Mouse (Mus musculus) heart, embryonic 12.5 days (tissue): ENCODE results near the gene Olfr1019. TPM values are rescaled to one million over a fixed set of nuclear protein-coding genes. Genes with fewer than 3 reads are reported as not detected.

Experiments
- ATAC-seq: fragments of 200-750 bp; cut with Nextera tagmentation; 2 replicates; pipeline ENCODE4 v1.8.0; 2017; ENCODE audit warnings: moderate TSS enrichment, moderate library complexity; ENCODE audit not compliant: insufficient number of reproducible peaks, low FRiP score
- H3K27ac ChIP-seq: fragments of 300-500 bp; sonication (generic); 2 replicates; pipeline ENCODE4 v1.5.1; 2016; ENCODE audit warnings: mild to moderate bottlenecking, moderate library complexity; ENCODE audit not compliant: poor library complexity, severe bottlenecking
- H3K27me3 ChIP-seq: fragments of 300-500 bp; sonication (generic); replicated peaks from 2 replicates; pipeline ENCODE4 v1.6.1; 2016; ENCODE audit warnings: mild to moderate bottlenecking, moderate library complexity
- H3K36me3 ChIP-seq: fragments of 300-500 bp; sonication (generic); 2 replicates; pipeline ENCODE4 v1.6.1; 2016; ENCODE audit warnings: mild to moderate bottlenecking, moderate library complexity
- H3K4me1 ChIP-seq: fragments of 300-500 bp; sonication (generic); replicated peaks from 2 replicates; pipeline ENCODE4 v1.6.1; 2016; ENCODE audit warnings: mild to moderate bottlenecking
- H3K4me2 ChIP-seq: fragments of 300-500 bp; sonication (generic); 2 replicates; pipeline ENCODE4 v1.6.1; 2016; ENCODE audit warnings: mild to moderate bottlenecking, moderate library complexity
- H3K4me3 ChIP-seq: fragments of 300-500 bp; sonication (generic); 2 replicates; pipeline ENCODE4 v1.5.1; 2016; ENCODE audit warnings: mild to moderate bottlenecking
- H3K9ac ChIP-seq: fragments of 300-500 bp; sonication (generic); 2 replicates; pipeline ENCODE4 v1.6.1; 2016; ENCODE audit warnings: mild to moderate bottlenecking, moderate library complexity
- H3K9me3 ChIP-seq: fragments of 300-500 bp; sonication (generic); replicated peaks from 2 replicates; pipeline ENCODE4 v1.6.1; 2016; ENCODE audit warnings: mild to moderate bottlenecking, moderate library complexity
- WGBS: fragments of 180-500 bp; shearing (Covaris S2); methylation state at CpG from one replicate; pipeline ENCODE4 v1.1.7; 2016; 5-methylcytosine and 5-hydroxymethylcytosine counted together
- polyA plus RNA-seq: library from polyadenylated mRNA; unstranded; fragments of >200 nt; fragmentation: Nextera tagmentation; extraction: Ambion mirVana; gene quantifications from 2 replicates; pipeline ENCODE4 v1.2.1, GENCODE M21; 2016

Olfr1019 gene
- polyA plus RNA-seq, result not detected in 2 replicates

DNA sequence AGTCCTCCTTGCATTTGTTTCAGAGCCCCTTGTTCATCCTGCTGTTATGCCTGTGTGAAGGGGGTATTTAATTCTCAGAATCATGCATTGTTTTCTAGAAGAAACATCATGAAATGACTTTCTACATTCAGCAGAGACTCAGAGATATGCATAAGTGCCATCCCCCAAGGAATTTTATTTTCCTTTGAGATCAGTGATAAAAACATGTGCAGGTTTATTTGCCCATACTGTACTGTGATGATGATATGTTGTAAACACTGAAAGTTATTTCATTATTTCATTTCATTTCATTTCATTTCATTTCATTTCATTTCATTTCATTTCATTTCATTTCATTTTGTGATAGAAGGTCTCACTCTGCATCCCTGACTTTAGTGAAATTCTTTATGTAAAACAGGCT, at the start of gene Olfr1019:
TSS of gene Olfr1019 (minus strand) at position 101 of the 400 bp plus-strand sequence.
- H3K36me3 ChIP-seq, result no peaks in the 10 kb centered on the region
- no peak within 1 kb of the TSS for H3K4me2 ChIP-seq
- H3K27me3 ChIP-seq, result no peaks in the 10 kb centered on the region
- H3K4me1 ChIP-seq, result no peaks in the 10 kb centered on the region
- no peak for ATAC-seq
- no peak within 1 kb of the TSS for H3K4me3 ChIP-seq
- H3K9me3 ChIP-seq, result no peaks in the 10 kb centered on the region
- no peak within 1 kb of the TSS for H3K27ac ChIP-seq
- H3K9ac ChIP-seq, result no peak within 1 kb of the TSS

DNA sequence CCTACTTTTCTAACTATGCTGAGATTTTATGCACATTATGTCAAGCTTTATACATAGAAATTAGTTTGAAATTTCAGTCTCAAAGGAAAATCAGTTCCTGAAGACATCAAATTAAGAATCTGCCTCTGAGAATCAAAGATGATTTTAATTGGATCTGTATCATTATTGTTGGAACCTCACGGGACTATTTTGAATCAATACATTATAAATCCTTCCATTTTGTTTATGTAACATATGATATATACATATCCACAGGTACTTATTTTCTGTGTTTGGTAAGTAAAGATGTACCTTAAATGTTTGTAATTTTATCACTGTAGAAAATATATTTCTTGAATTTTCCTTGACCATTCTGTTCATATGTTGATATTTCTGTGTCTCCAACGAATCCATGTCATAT, 40.1 kb upstream of the Olfr1019 start, which contains the start of gene Olfr1023:
TSS of gene Olfr1023 (plus strand) at position 301 of the 400 bp plus-strand sequence.
- H3K4me3 ChIP-seq, result no peak within 1 kb of the TSS
- H3K27ac ChIP-seq, result no peak within 1 kb of the TSS
- no peak for ATAC-seq
- no peaks in the 10 kb centered on the region for H3K9me3 ChIP-seq
- no peak within 1 kb of the TSS for H3K9ac ChIP-seq
- WGBS, result 71% methylated on average over 2 of the region's 2 CpGs
- no peaks in the 10 kb centered on the region for H3K36me3 ChIP-seq
- H3K27me3 ChIP-seq, result no peaks in the 10 kb centered on the region
- no peak within 1 kb of the TSS for H3K4me2 ChIP-seq
- no peaks in the 10 kb centered on the region for H3K4me1 ChIP-seq

DNA sequence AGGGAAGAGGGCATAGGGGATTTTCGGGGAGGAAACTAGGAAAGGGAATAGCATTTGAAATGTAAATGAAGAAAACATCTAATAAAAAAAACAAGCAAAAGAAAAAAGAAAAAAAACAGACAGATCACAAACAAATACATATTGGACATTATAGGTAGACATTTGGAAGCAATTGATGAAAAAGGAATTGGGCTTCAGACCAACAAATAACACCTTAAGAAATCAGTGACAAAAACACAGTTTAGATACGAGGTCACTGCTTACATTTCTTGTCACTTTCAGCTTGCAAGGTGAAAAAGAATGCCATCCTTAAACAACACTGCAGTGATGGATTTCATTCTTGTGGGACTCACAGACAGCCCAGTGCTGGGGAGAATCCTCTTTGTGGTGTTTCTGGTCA, 23.0 kb upstream of the Olfr1019 start, which contains the start of gene Olfr1022:
TSS of gene Olfr1022 (plus strand) at position 301 of the 400 bp plus-strand sequence.
- no peak within 1 kb of the TSS for H3K27ac ChIP-seq
- H3K4me2 ChIP-seq, result no peak within 1 kb of the TSS
- no peaks in the 10 kb centered on the region for H3K4me1 ChIP-seq
- H3K9ac ChIP-seq, result no peak within 1 kb of the TSS
- no peaks in the 10 kb centered on the region for H3K36me3 ChIP-seq
- no peaks in the 10 kb centered on the region for H3K27me3 ChIP-seq
- H3K4me3 ChIP-seq, result no peak within 1 kb of the TSS
- WGBS, result 55% methylated on average over 2 of the region's 2 CpGs
- no peak for ATAC-seq
- no peaks in the 10 kb centered on the region for H3K9me3 ChIP-seq

DNA sequence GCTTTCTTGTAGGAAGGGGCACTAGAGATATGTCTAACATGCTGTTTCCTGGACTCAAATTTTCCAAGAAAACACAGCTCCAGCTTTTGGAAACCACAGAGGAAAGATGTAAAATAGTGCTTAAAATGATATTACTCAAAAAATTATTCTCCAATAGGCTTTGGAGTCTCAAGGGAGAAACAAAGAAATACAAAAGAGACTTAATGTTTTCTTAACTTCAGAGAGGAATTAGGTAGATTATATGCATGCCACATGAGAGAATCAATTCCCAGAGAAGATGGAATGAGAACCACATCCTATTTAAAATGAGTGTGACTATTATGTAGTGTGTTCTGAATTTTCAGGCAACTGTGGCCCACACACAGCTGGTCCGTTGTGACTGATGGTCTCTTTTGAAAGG, 1.4 kb upstream of the Olfr1019 start, which contains the start of gene Olfr1020:
TSS of gene Olfr1020 (plus strand) at position 301 of the 400 bp plus-strand sequence.
- WGBS, result 75% methylated on average over 1 of the region's 1 CpGs
- Histone ChIP-seq H3K27me3 (no peaks in the 10 kb centered on the region), H3K9me3 (no peaks in the 10 kb centered on the region), H3K4me3 (no peak within 1 kb of the TSS), H3K36me3 (no peaks in the 10 kb centered on the region), H3K4me1 (no peaks in the 10 kb centered on the region), H3K9ac (no peak within 1 kb of the TSS), H3K4me2 (no peak within 1 kb of the TSS), H3K27ac (no peak within 1 kb of the TSS)
- ATAC-seq, result no peak

DNA sequence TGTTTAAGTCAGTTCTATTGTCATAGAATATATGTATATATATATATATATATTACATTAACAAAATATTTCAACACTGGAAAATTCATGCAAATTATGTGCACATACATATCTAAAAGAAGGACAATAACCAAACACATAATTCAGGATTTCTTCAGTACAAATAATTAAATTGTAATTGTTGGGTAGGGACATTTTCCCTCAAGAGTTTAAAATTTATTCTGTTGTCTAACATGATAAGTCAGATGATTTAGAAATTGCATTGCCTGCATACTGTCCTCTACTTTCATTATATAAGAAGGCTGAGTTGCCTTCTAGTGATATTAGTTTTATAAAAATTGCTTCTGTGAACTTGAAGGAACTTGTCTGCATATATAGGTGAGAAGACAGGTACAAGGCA, 27.1 kb downstream of the Olfr1019 start, which contains the start of gene Olfr1018:
TSS of gene Olfr1018 (plus strand) at position 301 of the 400 bp plus-strand sequence.
- no peaks in the 10 kb centered on the region for H3K4me1 ChIP-seq
- no peak within 1 kb of the TSS for H3K27ac ChIP-seq
- no peak within 1 kb of the TSS for H3K9ac ChIP-seq
- H3K36me3 ChIP-seq, result no peaks in the 10 kb centered on the region
- no peaks in the 10 kb centered on the region for H3K9me3 ChIP-seq
- no peak within 1 kb of the TSS for H3K4me2 ChIP-seq
- H3K4me3 ChIP-seq, result no peak within 1 kb of the TSS
- no peaks in the 10 kb centered on the region for H3K27me3 ChIP-seq
- ATAC-seq, result no peak

DNA sequence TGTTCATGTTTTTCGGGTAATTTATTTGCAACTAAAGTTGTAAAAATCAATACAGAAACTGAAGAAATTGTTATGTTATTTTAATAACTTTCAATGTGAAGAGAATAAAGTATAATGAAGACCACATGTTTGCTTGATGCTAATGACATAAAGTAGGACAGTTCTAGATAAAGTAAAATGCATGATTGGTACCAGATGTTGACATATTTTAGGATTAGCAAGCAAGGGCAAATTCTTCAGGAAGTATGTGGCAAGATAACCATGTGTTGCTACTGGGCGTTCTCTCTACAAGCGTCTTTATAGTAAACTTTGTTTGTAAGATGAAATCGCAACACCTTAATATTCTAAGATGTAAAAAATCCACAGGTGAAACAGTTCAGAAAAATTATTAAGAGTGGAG, 40.8 kb downstream of the Olfr1019 start:
- Histone ChIP-seq H3K9me3 (no peaks in the 10 kb centered on the region), H3K27ac (no peak overlapping the region), H3K4me1 (no peaks in the 10 kb centered on the region), H3K9ac (no peak overlapping the region), H3K4me2 (no peak overlapping the region), H3K36me3 (no peaks in the 10 kb centered on the region), H3K4me3 (no peak overlapping the region), H3K27me3 (no peaks in the 10 kb centered on the region)
- ATAC-seq, result no peak
- 63% methylated on average over 4 of the region's 4 CpGs for WGBS

DNA sequence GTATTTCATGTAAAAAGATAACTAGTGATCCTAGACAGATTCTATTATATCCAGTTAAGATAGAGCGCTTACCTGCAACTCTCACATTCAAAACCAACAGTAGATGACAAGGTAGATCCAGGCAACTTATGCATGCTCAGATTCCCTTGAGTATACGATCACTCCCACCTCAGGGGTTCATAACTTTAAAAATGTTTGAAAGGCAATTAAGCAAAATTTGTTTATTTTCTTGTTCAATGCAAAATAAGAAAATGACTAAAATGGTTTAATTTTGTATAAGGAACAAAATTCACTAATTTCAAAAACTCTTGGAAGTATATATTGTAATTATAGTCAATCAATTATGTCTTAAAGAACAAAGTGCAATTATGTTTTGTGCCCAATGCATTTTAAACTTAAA, 42.8 kb downstream of the Olfr1019 start, which contains the start of gene Olfr1016:
TSS of gene Olfr1016 (minus strand) at position 101 of the 400 bp plus-strand sequence.
- H3K4me2 ChIP-seq, result no peak within 1 kb of the TSS
- no peak within 1 kb of the TSS for H3K4me3 ChIP-seq
- H3K9ac ChIP-seq, result no peak within 1 kb of the TSS
- 80% methylated on average over 2 of the region's 2 CpGs for WGBS
- H3K27me3 ChIP-seq, result no peaks in the 10 kb centered on the region
- H3K27ac ChIP-seq, result no peak within 1 kb of the TSS
- no peak for ATAC-seq
- no peaks in the 10 kb centered on the region for H3K4me1 ChIP-seq
- H3K36me3 ChIP-seq, result no peaks in the 10 kb centered on the region
- H3K9me3 ChIP-seq, result no peaks in the 10 kb centered on the region

DNA sequence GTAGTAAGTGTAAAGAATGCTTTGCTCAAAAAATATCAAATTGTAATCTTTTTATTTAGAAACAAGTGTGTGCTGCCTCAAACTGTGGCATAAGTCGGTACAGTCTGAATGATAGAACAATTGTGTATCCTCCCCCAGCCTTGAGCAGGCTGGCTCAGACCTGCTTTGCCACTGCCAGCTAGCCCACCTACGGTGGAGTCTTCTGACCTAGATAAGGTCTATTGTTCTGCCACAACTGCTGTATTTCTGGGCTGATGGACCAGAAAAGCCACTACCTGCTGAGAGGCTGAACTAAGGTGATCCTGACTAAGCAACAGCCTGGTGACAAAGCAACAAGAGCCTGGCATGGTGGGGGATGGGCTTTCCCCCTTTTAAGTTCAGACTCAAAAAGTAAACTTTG, 53.0 kb downstream of the Olfr1019 start:
- Histone ChIP-seq H3K9ac (no peak overlapping the region), H3K27me3 (no peaks in the 10 kb centered on the region), H3K4me1 (no peaks in the 10 kb centered on the region), H3K27ac (no peak overlapping the region), H3K4me3 (no peak overlapping the region), H3K9me3 (no peaks in the 10 kb centered on the region), H3K4me2 (no peak overlapping the region), H3K36me3 (no peaks in the 10 kb centered on the region)
- no peak for ATAC-seq
- WGBS, result 58% methylated on average over 2 of the region's 2 CpGs

Other genes starting within 250 kb of the Olfr1019 start
- gene Olfr1000, start 233.6 kb downstream of the Olfr1019 start, polyA plus RNA-seq, result not detected in 2 replicates
- not detected in 2 replicates for gene Olfr1002, start 194.8 kb downstream of the Olfr1019 start, polyA plus RNA-seq
- not detected in 2 replicates for gene Olfr154, start 181.0 kb downstream of the Olfr1019 start, polyA plus RNA-seq
- not detected in 2 replicates for gene Olfr1006, start 166.7 kb downstream of the Olfr1019 start, polyA plus RNA-seq
- gene Olfr1008, start 156.1 kb downstream of the Olfr1019 start, polyA plus RNA-seq, result not detected in 2 replicates
- not detected in 2 replicates for gene Olfr1009, start 130.1 kb downstream of the Olfr1019 start, polyA plus RNA-seq
- gene Olfr1012, start 82.7 kb downstream of the Olfr1019 start, polyA plus RNA-seq, result not detected in 2 replicates
- gene Olfr1013, start 78.4 kb downstream of the Olfr1019 start, polyA plus RNA-seq, result not detected in 2 replicates
- gene Olfr1014, start 72.8 kb downstream of the Olfr1019 start, polyA plus RNA-seq, result not detected in 2 replicates
- gene Olfr1015, start 63.5 kb downstream of the Olfr1019 start, polyA plus RNA-seq, result not detected in 2 replicates
- not detected in 2 replicates for gene Olfr1016, start 42.9 kb downstream of the Olfr1019 start, polyA plus RNA-seq
- gene Olfr1018, start 27.0 kb downstream of the Olfr1019 start, polyA plus RNA-seq, result not detected in 2 replicates
- not detected in 2 replicates for gene Olfr1020, start 1.5 kb upstream of the Olfr1019 start, polyA plus RNA-seq
- gene Olfr1022, start 23.1 kb upstream of the Olfr1019 start, polyA plus RNA-seq, result not detected in 2 replicates
- gene Olfr1023, start 40.2 kb upstream of the Olfr1019 start, polyA plus RNA-seq, result not detected in 2 replicates
- not detected in 2 replicates for gene Olfr1024, start 59.6 kb upstream of the Olfr1019 start, polyA plus RNA-seq
- gene Olfr1025-ps1, start 69.7 kb upstream of the Olfr1019 start, polyA plus RNA-seq, result not detected in 2 replicates
- not detected in 2 replicates for gene Olfr1026, start 76.1 kb upstream of the Olfr1019 start, polyA plus RNA-seq
- gene Olfr1028, start 105.0 kb upstream of the Olfr1019 start, polyA plus RNA-seq, result not detected in 2 replicates
- not detected in 2 replicates for gene Olfr1029, start 128.4 kb upstream of the Olfr1019 start, polyA plus RNA-seq
- gene Olfr1030, start 133.8 kb upstream of the Olfr1019 start, polyA plus RNA-seq, result not detected in 2 replicates
- gene Olfr1031, start 144.8 kb upstream of the Olfr1019 start, polyA plus RNA-seq, result not detected in 2 replicates
- not detected in 2 replicates for gene Olfr1032, start 160.1 kb upstream of the Olfr1019 start, polyA plus RNA-seq
- gene Olfr1033, start 175.2 kb upstream of the Olfr1019 start, polyA plus RNA-seq, result 1.3 and 1.4 TPM in 2 replicates
- not detected in 2 replicates for gene Olfr1034, start 200.4 kb upstream of the Olfr1019 start, polyA plus RNA-seq
- gene Olfr1036, start 228.5 kb upstream of the Olfr1019 start, polyA plus RNA-seq, result not detected in 2 replicates
- not detected in 2 replicates for gene Olfr1037, start 241.9 kb upstream of the Olfr1019 start, polyA plus RNA-seq